Mouse (Mus musculus) embryonic facial prominence, embryonic 12.5 days (tissue): Measurements from ENCODE around the gene Asb7. TPM values are rescaled to one million over a fixed set of nuclear protein-coding genes. Genes with fewer than 3 reads are reported as not detected.

ENCODE experiments used
- ATAC-seq: fragments of 200-750 bp; cut with Nextera tagmentation; 2 replicates; pipeline ENCODE4 v1.8.0; 2017; ENCODE audit not compliant: insufficient number of reproducible peaks, insufficient read depth, low FRiP score, low TSS enrichment
- H3K27ac ChIP-seq: fragments of 300-500 bp; sonication (generic); 2 replicates; pipeline ENCODE4 v1.5.1; 2016; ENCODE audit warnings: mild to moderate bottlenecking
- H3K27me3 ChIP-seq: fragments of 300-500 bp; sonication (generic); 2 replicates; pipeline ENCODE4 v1.6.1; 2016; ENCODE audit warnings: mild to moderate bottlenecking, moderate library complexity
- H3K36me3 ChIP-seq: fragments of 300-500 bp; sonication (generic); 2 replicates; pipeline ENCODE4 v1.6.1; 2016; ENCODE audit warnings: mild to moderate bottlenecking
- H3K4me1 ChIP-seq: fragments of 300-500 bp; sonication (generic); 2 replicates; pipeline ENCODE4 v1.6.1; 2016
- H3K4me2 ChIP-seq: fragments of 300-500 bp; sonication (generic); replicated peaks from 2 replicates; pipeline ENCODE4 v1.6.1; 2016; ENCODE audit warnings: mild to moderate bottlenecking, moderate library complexity
- H3K4me3 ChIP-seq: fragments of 300-500 bp; sonication (generic); 2 replicates; pipeline ENCODE4 v1.5.1; 2016; ENCODE audit warnings: mild to moderate bottlenecking
- H3K9ac ChIP-seq: fragments of 300-500 bp; sonication (generic); 2 replicates; pipeline ENCODE4 v1.6.1; 2016; ENCODE audit warnings: mild to moderate bottlenecking, moderate library complexity
- H3K9me3 ChIP-seq: fragments of 300-500 bp; sonication (generic); 2 replicates; pipeline ENCODE4 v1.6.1; 2016; ENCODE audit warnings: mild to moderate bottlenecking, moderate library complexity
- WGBS: fragments of 180-500 bp; shearing (Covaris S2); methylation state at CpG from one replicate; pipeline ENCODE4 v1.1.7; 2016; 5-methylcytosine and 5-hydroxymethylcytosine counted together
- polyA plus RNA-seq: library from polyadenylated mRNA; unstranded; fragments of >200 nt; fragmentation: Nextera tagmentation; extraction: Ambion mirVana; gene quantifications from 2 replicates; pipeline ENCODE4 v1.2.1, GENCODE M21; 2016

Gene Asb7
- polyA plus RNA-seq, 1 experiment from 2014 or later, result 18.8 TPM

GRCm38 (mm10) chr7:66694467-66694866 lies 5.1 kb upstream of the Asb7 start:
- H3K27ac ChIP-seq, result no peak overlapping the region
- no peak overlapping the region for H3K9ac ChIP-seq
- no peaks in the 10 kb centered on the region; the same call in 1 of the 2 replicates for H3K4me1 ChIP-seq
- H3K4me2 ChIP-seq, result no peak overlapping the region
- peaks cover 15% of the 10 kb centered on the region for H3K36me3 ChIP-seq
- H3K27me3 ChIP-seq, result no peaks in the 10 kb centered on the region
- WGBS, result 76% methylated on average over 7 of the region's 7 CpGs
- no peak overlapping the region for H3K4me3 ChIP-seq
- no peak for ATAC-seq
- H3K9me3 ChIP-seq, result no peaks in the 10 kb centered on the region

GRCm38 (mm10) chr7:66689620-66690360 lies 394 bp upstream of the Asb7 start, which contains the start of gene Lins1:
TSS of gene Lins1 (plus strand) at chr7:66689889.
- Histone ChIP-seq H3K27me3 (no peaks in the 10 kb centered on the region), H3K4me1 (peaks cover 10% of the 10 kb centered on the region), H3K27ac (peak within 1 kb of the TSS; percentile 78), H3K9me3 (no peaks in the 10 kb centered on the region), H3K4me3 (peak within 1 kb of the TSS; percentile 82), H3K4me2 (peak within 1 kb of the TSS; percentile 91), H3K9ac (peak within 1 kb of the TSS; percentile 88), H3K36me3 (no peaks in the 10 kb centered on the region)
- WGBS, result 1% methylated on average over 52 of the region's 52 CpGs
- ATAC-seq, result peak; percentile 99

- peaks cover 10% of the 10 kb centered on the region for H3K4me1 ChIP-seq
- no peaks in the 10 kb centered on the region for H3K9me3 ChIP-seq
- peak overlapping the region; percentile 91 for H3K4me2 ChIP-seq
- WGBS, result under 1% methylated on average over 5 of the region's 5 CpGs
- H3K27me3 ChIP-seq, result no peaks in the 10 kb centered on the region
- H3K4me3 ChIP-seq, result peak overlapping the region; percentile 82
- ATAC-seq, result no peak
- peak overlapping the region; percentile 46; the same call in 1 of the 2 replicates for H3K27ac ChIP-seq
- H3K9ac ChIP-seq, result peak overlapping the region; percentile 88
- 0 out of 2 replicates have a peak, but pooled peaks cover 3% of the 10 kb centered on the region for H3K36me3 ChIP-seq
Measured at GRCm38 (mm10) chr7:66688721-66689120, 675 bp downstream of the Asb7 start.

- no peak for ATAC-seq
- peaks cover 47% of the 10 kb centered on the region for H3K36me3 ChIP-seq
- WGBS, result 94% methylated on average over 5 of the region's 5 CpGs
Measured at GRCm38 (mm10) chr7:66682119-66682863, 7.1 kb downstream of the Asb7 start.

GRCm38 (mm10) chr7:66675800-66676199 lies 13.6 kb downstream of the Asb7 start:
- ATAC-seq, result no peak
- Histone ChIP-seq H3K4me1 (no peaks in the 10 kb centered on the region), H3K9me3 (no peaks in the 10 kb centered on the region), H3K27me3 (no peaks in the 10 kb centered on the region), H3K4me2 (no peak overlapping the region), H3K9ac (no peak overlapping the region), H3K4me3 (no peak overlapping the region), H3K27ac (no peak overlapping the region), H3K36me3 (peaks cover 82% of the 10 kb centered on the region)
- 91% methylated on average over 2 of the region's 2 CpGs for WGBS

More at GRCm38 (mm10) chr7:66682119-66682863, 7.1 kb downstream of the Asb7 start:
- Histone ChIP-seq H3K4me1 (no peaks in the 10 kb centered on the region), H3K27me3 (no peaks in the 10 kb centered on the region), H3K9ac (no peak overlapping the region), H3K4me2 (no peak overlapping the region), H3K9me3 (no peaks in the 10 kb centered on the region), H3K27ac (no peak overlapping the region), H3K4me3 (no peak overlapping the region)

- Histone ChIP-seq H3K4me3 (no peak overlapping the region), H3K9ac (no peak overlapping the region), H3K27ac (no peak overlapping the region), H3K27me3 (no peaks in the 10 kb centered on the region), H3K36me3 (peaks cover 32% of the 10 kb centered on the region), H3K9me3 (0 out of 2 replicates have a peak, but pooled peaks cover 9% of the 10 kb centered on the region), H3K4me2 (no peak overlapping the region), H3K4me1 (no peaks in the 10 kb centered on the region)
- ATAC-seq, result no peak
Measured at GRCm38 (mm10) chr7:66667064-66667463, 22.3 kb downstream of the Asb7 start.

GRCm38 (mm10) chr7:66663548-66663947 lies 25.8 kb downstream of the Asb7 start:
- Histone ChIP-seq H3K4me1 (no peaks in the 10 kb centered on the region), H3K4me3 (no peak overlapping the region), H3K9ac (no peak overlapping the region), H3K4me2 (no peak overlapping the region), H3K27ac (no peak overlapping the region), H3K27me3 (no peaks in the 10 kb centered on the region), H3K9me3 (0 out of 2 replicates have a peak, but pooled peaks cover 4% of the 10 kb centered on the region), H3K36me3 (peaks cover 25% of the 10 kb centered on the region)
- ATAC-seq, result no peak
- 89% methylated on average over 3 of the region's 3 CpGs for WGBS

GRCm38 (mm10) chr7:66661572-66661971 lies 27.8 kb downstream of the Asb7 start:
- H3K27me3 ChIP-seq, result no peaks in the 10 kb centered on the region
- H3K9ac ChIP-seq, result no peak overlapping the region
- WGBS, result 23% methylated on average over 8 of the region's 8 CpGs
- H3K4me1 ChIP-seq, result no peaks in the 10 kb centered on the region
- no peaks in the 10 kb centered on the region for H3K9me3 ChIP-seq
- H3K4me2 ChIP-seq, result peak overlapping the region; percentile 16; the same call in 1 of the 2 replicates
- ATAC-seq, result no peak
- H3K4me3 ChIP-seq, result no peak overlapping the region
- H3K27ac ChIP-seq, result no peak overlapping the region
- peaks cover 31% of the 10 kb centered on the region for H3K36me3 ChIP-seq

GRCm38 (mm10) chr7:66660972-66661371 lies 28.4 kb downstream of the Asb7 start:
- ATAC-seq, result no peak
- peaks cover 30% of the 10 kb centered on the region for H3K36me3 ChIP-seq
- WGBS, result 76% methylated on average over 8 of the region's 8 CpGs
- no peak overlapping the region for H3K27ac ChIP-seq
- H3K9me3 ChIP-seq, result no peaks in the 10 kb centered on the region
- H3K4me3 ChIP-seq, result no peak overlapping the region
- H3K27me3 ChIP-seq, result no peaks in the 10 kb centered on the region
- H3K4me2 ChIP-seq, result no peak overlapping the region
- H3K9ac ChIP-seq, result no peak overlapping the region
- no peaks in the 10 kb centered on the region for H3K4me1 ChIP-seq

- H3K36me3 ChIP-seq, result peaks cover 37% of the 10 kb centered on the region
- H3K9me3 ChIP-seq, result no peaks in the 10 kb centered on the region
- H3K4me1 ChIP-seq, result no peaks in the 10 kb centered on the region
- H3K4me2 ChIP-seq, result no peak overlapping the region
- peak; percentile 39 for ATAC-seq
- H3K27me3 ChIP-seq, result no peaks in the 10 kb centered on the region
- H3K4me3 ChIP-seq, result no peak overlapping the region
- 67% methylated on average over 7 of the region's 7 CpGs for WGBS
- H3K27ac ChIP-seq, result no peak overlapping the region
- H3K9ac ChIP-seq, result no peak overlapping the region
Measured at GRCm38 (mm10) chr7:66660291-66660690, 29.1 kb downstream of the Asb7 start.

GRCm38 (mm10) chr7:66655471-66655870 lies 33.9 kb downstream of the Asb7 start:
- no peaks in the 10 kb centered on the region for H3K27me3 ChIP-seq
- H3K9ac ChIP-seq, result no peak overlapping the region
- no peak overlapping the region for H3K4me2 ChIP-seq
- no peaks in the 10 kb centered on the region for H3K9me3 ChIP-seq
- peaks cover 50% of the 10 kb centered on the region for H3K36me3 ChIP-seq
- no peak overlapping the region for H3K27ac ChIP-seq
- 83% methylated on average over 9 of the region's 9 CpGs for WGBS
- no peak for ATAC-seq
- peaks cover 2% of the 10 kb centered on the region; the same call in 1 of the 2 replicates for H3K4me1 ChIP-seq
- no peak overlapping the region for H3K4me3 ChIP-seq

- Histone ChIP-seq H3K27me3 (no peaks in the 10 kb centered on the region), H3K27ac (no peak overlapping the region), H3K9ac (no peak overlapping the region), H3K4me2 (no peak overlapping the region), H3K36me3 (peaks cover 36% of the 10 kb centered on the region), H3K4me3 (no peak overlapping the region), H3K9me3 (no peaks in the 10 kb centered on the region), H3K4me1 (peaks cover 2% of the 10 kb centered on the region; the same call in 1 of the 2 replicates)
- 89% methylated on average over 9 of the region's 9 CpGs for WGBS
- no peak for ATAC-seq
Measured at GRCm38 (mm10) chr7:66653596-66653995, 35.8 kb downstream of the Asb7 start.
